8 mouse cellular contexts compared by ENCODE assay signal in the genomic region with DNA sequence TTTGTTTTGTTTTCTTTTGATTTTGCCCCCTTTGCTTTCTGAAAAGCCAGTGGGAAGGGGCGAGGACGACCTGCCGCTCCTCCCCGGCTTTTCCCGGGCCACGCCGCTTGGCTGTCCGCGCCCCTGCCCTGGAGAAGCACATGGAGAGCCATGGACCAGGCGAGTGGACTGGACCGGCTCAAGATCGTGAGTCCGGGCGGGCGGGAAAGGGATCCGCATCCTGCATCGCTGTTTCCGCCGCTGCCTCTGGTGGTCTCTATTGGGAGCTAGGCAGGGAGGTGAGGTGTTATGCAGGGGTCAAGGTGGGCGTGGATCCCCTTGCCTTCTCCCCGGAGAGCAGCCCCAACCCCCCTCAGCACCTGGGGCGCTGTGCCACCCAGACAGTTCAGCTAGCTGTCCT. TPM values are rescaled to one million over a fixed set of nuclear protein-coding genes. Genes with fewer than 3 reads are reported as not detected.
DNase-seq lines count a peak whose midpoint lies in the region; ATAC-seq and TF ChIP-seq lines count a peak whose summit lies in the region.

No protein-coding gene starts in this region.

- H3K27ac ChIP-seq in forebrain, embryonic 15.5 days (replicated peaks) = peak overlapping the region; percentile 66
- H3K27ac ChIP-seq in intestine, embryonic 15.5 days = 0 out of 2 replicates have a peak overlapping the region, but pooled peaks have one; percentile 45
- H3K27ac ChIP-seq in neural tube, embryonic 15.5 days (replicated peaks) = peak overlapping the region; percentile 69; the same call in 1 of the 2 replicates

- peaks cover 15% of the 10 kb centered on the region for H3K4me1 ChIP-seq in forebrain, embryonic 15.5 days
- H3K4me1 ChIP-seq in intestine, embryonic 15.5 days (replicated peaks) = peaks cover 9% of the 10 kb centered on the region; the same call in 1 of the 2 replicates
- peaks cover 3% of the 10 kb centered on the region; the same call in 1 of the 2 replicates for H3K4me1 ChIP-seq in lung, adult 2 months (ENCODE audit: control insufficient read depth, insufficient read depth, low read length)
- peaks cover 16% of the 10 kb centered on the region for H3K4me1 ChIP-seq in neural tube, embryonic 15.5 days

- peak overlapping the region; percentile 57 for H3K9ac ChIP-seq in forebrain, embryonic 15.5 days (replicated peaks)
- peak overlapping the region; percentile 65 for H3K9ac ChIP-seq in intestine, embryonic 15.5 days
- peak overlapping the region; percentile 56 for H3K9ac ChIP-seq in neural tube, embryonic 15.5 days (replicated peaks)

- 0% methylated on average over 22 of the region's 22 CpGs for WGBS in forebrain, embryonic 15.5 days
- under 1% methylated on average over 22 of the region's 22 CpGs for WGBS in intestine, embryonic 15.5 days
- WGBS in lung, adult 2 months = 1% methylated on average over 22 of the region's 22 CpGs
- under 1% methylated on average over 22 of the region's 22 CpGs for WGBS in neural tube, embryonic 15.5 days

- H3K4me2 ChIP-seq in forebrain, embryonic 15.5 days (replicated peaks) = peak overlapping the region; percentile 97
- H3K4me2 ChIP-seq in intestine, embryonic 15.5 days (replicated peaks) = peak overlapping the region; percentile 96
- H3K4me2 ChIP-seq in neural tube, embryonic 15.5 days = peak overlapping the region; percentile 100

- TF ChIP-seq CTCF in lung, adult 2 months (IDR thresholded peaks at IDR 0.05; ENCODE audit: insufficient read depth, low read length) = no peak

- H3K4me3 ChIP-seq in forebrain, embryonic 15.5 days = peak overlapping the region; percentile 51
- peak overlapping the region; percentile 60 for H3K4me3 ChIP-seq in intestine, embryonic 15.5 days (replicated peaks)
- peak overlapping the region; percentile 77 for H3K4me3 ChIP-seq in lung, adult 2 months (replicated peaks; ENCODE audit: extremely low read depth, low read depth, low read length)
- H3K4me3 ChIP-seq in neural tube, embryonic 15.5 days (replicated peaks) = peak overlapping the region; percentile 67

- DNase-seq in gastrocnemius, postnatal 14 days = peak; percentile 19
- DNase-seq in gastrocnemius, adult 18-20 months (ENCODE audit: low spot score) = no peak
- DNase-seq in adrenal gland, adult (ENCODE audit: inconsistent age in 2 of 2, low spot score in 1 of 2) = peak; percentile 71 to 89
- DNase-seq in lung, adult 2 months = no peak

- no peaks in the 10 kb centered on the region for H3K36me3 ChIP-seq in forebrain, embryonic 15.5 days
- no peaks in the 10 kb centered on the region for H3K36me3 ChIP-seq in intestine, embryonic 15.5 days
- H3K36me3 ChIP-seq in neural tube, embryonic 15.5 days = no peaks in the 10 kb centered on the region

- no peak for TF ChIP-seq POLR2A in lung, adult 2 months (IDR thresholded peaks at IDR 0.05; ENCODE audit: borderline replicate concordance, extremely low read depth, low read depth, low read length)

- ATAC-seq in forebrain, embryonic 15.5 days (replicated peaks) = peak; percentile 64
- ATAC-seq in intestine, embryonic 15.5 days = peak; percentile 69
- ATAC-seq in neural tube, embryonic 15.5 days (ENCODE audit: low FRiP score) = peak; percentile 79
- ATAC-seq in erythroid progenitor cell, adult 5-6 weeks (replicated peaks; ENCODE audit: low FRiP score, poor library complexity, severe bottlenecking) = no peak

- no peaks in the 10 kb centered on the region for H3K9me3 ChIP-seq in forebrain, embryonic 15.5 days
- H3K9me3 ChIP-seq in intestine, embryonic 15.5 days = no peaks in the 10 kb centered on the region
- H3K9me3 ChIP-seq in neural tube, embryonic 15.5 days (replicated peaks) = no peaks in the 10 kb centered on the region

- intact Hi-C loops in gastrocnemius, postnatal 14 days (cut with DNase I; ENCODE audit: low total_unique reads) = no loop called here

- no peaks in the 10 kb centered on the region for H3K27me3 ChIP-seq in forebrain, embryonic 15.5 days
- no peaks in the 10 kb centered on the region for H3K27me3 ChIP-seq in intestine, embryonic 15.5 days (replicated peaks)
- peaks cover 17% of the 10 kb centered on the region for H3K27me3 ChIP-seq in neural tube, embryonic 15.5 days (replicated peaks)

RNA-seq across cellular contexts. Expression of a gene that starts 1.9 kb away (rescaled TPM):
- total RNA-seq in gastrocnemius, postnatal 14 days (2021) = 1 to 10 TPM in 1 of 2 experiments, under 1 TPM in 1; 0.70 to 1.4 TPM
- total RNA-seq in gastrocnemius, adult 18-20 months (2021) = under 1 TPM; 0.32 to 0.81 TPM
- polyA plus RNA-seq in forebrain, embryonic 15.5 days (2015; fragmentation: Nextera tagmentation; extraction: Ambion mirVana) = 3.3 and 3.4 TPM in 2 replicates
- polyA plus RNA-seq in intestine, embryonic 15.5 days (2015; fragmentation: Nextera tagmentation; extraction: Ambion mirVana) = 1.6 and 2.7 TPM in 2 replicates
- 3.5 and 6.3 TPM in 2 replicates for polyA plus RNA-seq in lung, adult 2 months (2012; rRNA removed)
- 6.0 and 6.9 TPM in 2 replicates for polyA plus RNA-seq in neural tube, embryonic 15.5 days (2015; fragmentation: Nextera tagmentation; extraction: Ambion mirVana)
- total RNA-seq in erythroid progenitor cell, adult 5-6 weeks (2015; ENCODE audit: low replicate concordance) = not detected in 2 replicates
- 0.08 TPM in 1 of 2 replicates, not detected in the other for total RNA-seq in erythroid progenitor cell, adult 5-6 weeks (2017; ENCODE audit: low replicate concordance)

Comparison
In these comparisons a context has a peak if more than half of its experiments do, and no peak if none do; other contexts are left out.
1. DNase-seq: peak in gastrocnemius, postnatal 14 days (single experiment) and adrenal gland, adult (2 of 2); none in gastrocnemius, adult 18-20 months (single experiment) and lung, adult 2 months (single experiment).
2. Peak in every context shown above with its lines, with median percentiles within 50 percentile points of each other: H3K27ac ChIP-seq, H3K4me2 ChIP-seq, H3K4me3 ChIP-seq and H3K9ac ChIP-seq.